Mouse (Mus musculus): ENCODE measurements around the gene Bmt2.

DNA sequence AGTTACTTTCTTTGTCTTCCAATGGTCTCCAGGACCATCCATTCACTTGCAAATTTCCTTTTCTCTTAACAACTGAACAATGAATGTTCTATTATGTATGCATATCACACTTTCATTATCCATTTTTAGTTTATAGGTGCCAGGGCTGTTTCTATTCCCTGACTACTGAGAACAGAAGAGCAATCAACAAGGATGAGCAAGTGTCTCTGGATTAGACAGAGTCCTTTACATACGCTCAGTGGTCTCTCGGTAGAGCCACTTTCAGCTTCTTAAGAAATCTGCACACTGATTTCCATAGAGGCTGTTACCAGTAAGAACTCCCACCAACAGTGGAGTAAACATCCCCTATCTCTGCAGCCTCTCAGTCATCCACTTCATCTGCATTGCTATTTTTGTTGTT, 19.8 kb downstream of the Bmt2 start:
- no peak for TF ChIP-seq CTCF (IDR thresholded peaks at IDR 0.05; ENCODE audit: extremely low read depth, insufficient read length, insufficient replicate concordance, low read depth, low read length)
- TF ChIP-seq POLR2A (IDR thresholded peaks at IDR 0.05; ENCODE audit: low read depth, low read length), result no peak
